ENCODE assay signal across 14 mouse cellular contexts in genomic region chr7:35044719-35045118, GRCm38 (mm10).
"Had no signal": no experiment of that assay in that cellular context is flagged by ENCODE, and none has a peak within 500 bp of the region (broad histone marks: within the 10 kb centered on the region; RNA-seq: fewer than 3 reads in every experiment).

No protein-coding gene starts in this region.

- DNase-seq: kidney, postnatal 14 days; layer of hippocampus, adult 9-11 months; layer of hippocampus, postnatal 36 days; lung, adult 18-20 months; right cerebral cortex, adult 18-20 months; right cerebral cortex, postnatal 25 days; thymus, postnatal 4 days had no signal

- H3K4me1 ChIP-seq: kidney, embryonic 15.5 days; midbrain, embryonic 12.5 days had no signal

- H3K4me3 ChIP-seq: kidney, embryonic 15.5 days; limb, embryonic 15.5 days; midbrain, embryonic 12.5 days; myocyte; neural tube, embryonic 15.5 days had no signal

- H3K27ac ChIP-seq: kidney, embryonic 15.5 days; limb, embryonic 15.5 days; liver, embryonic 14.5 days; midbrain, embryonic 12.5 days; neural tube, embryonic 15.5 days; stomach, postnatal 0 days had no signal

- H3K9ac ChIP-seq: kidney, embryonic 15.5 days; limb, embryonic 15.5 days; liver, embryonic 14.5 days; midbrain, embryonic 12.5 days; neural tube, embryonic 15.5 days had no signal

- H3K27me3 ChIP-seq: kidney, embryonic 15.5 days; limb, embryonic 15.5 days; midbrain, embryonic 12.5 days; neural tube, embryonic 15.5 days had no signal
